Mouse (Mus musculus) E14TG2a.4 (cell line): ENCODE measurements at regions not wholly inside any gene's neighbourhood (a gene's known extent, or its start where the extent isn't known, plus 50 kb on each side); places are given as distances from the start of the nearest gene placed in this dataset.

ENCODE experiments used
- CTCF ChIP-seq: conservative IDR thresholded peaks from 2 replicates; pipeline ENCODE4 v1.5.1; 2014; ENCODE audit warnings: low read length
- NANOG ChIP-seq: IDR thresholded peaks from 2 replicates; pipeline ENCODE4 v1.6.1; 2014; ENCODE audit warnings: borderline replicate concordance, low read length, mixed read lengths

DNA sequence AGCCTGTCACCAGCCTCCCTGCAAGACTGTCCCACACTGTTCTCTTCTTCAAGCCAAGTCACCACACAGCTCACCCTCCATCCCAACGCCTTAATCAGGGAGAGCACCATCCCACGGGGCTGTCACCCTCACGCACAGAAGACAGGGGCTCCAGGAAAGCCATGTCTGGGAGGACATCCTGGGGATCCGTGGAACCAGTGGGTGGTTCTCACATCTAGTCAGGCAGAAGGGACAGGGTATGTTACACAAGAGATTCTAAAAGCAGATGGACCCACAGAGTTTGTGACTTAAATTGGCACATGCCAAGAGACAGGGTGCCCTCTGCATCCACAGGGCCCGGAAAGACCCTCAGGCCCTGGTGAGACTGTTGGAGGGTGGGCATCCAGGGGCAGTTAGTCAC lies 101.0 kb upstream of the Thy1 start:
- no peak for TF ChIP-seq CTCF
- no peak for TF ChIP-seq NANOG
